Mouse (Mus musculus): ENCODE results near the gene Emc3.

The Emc3 gene

DNA sequence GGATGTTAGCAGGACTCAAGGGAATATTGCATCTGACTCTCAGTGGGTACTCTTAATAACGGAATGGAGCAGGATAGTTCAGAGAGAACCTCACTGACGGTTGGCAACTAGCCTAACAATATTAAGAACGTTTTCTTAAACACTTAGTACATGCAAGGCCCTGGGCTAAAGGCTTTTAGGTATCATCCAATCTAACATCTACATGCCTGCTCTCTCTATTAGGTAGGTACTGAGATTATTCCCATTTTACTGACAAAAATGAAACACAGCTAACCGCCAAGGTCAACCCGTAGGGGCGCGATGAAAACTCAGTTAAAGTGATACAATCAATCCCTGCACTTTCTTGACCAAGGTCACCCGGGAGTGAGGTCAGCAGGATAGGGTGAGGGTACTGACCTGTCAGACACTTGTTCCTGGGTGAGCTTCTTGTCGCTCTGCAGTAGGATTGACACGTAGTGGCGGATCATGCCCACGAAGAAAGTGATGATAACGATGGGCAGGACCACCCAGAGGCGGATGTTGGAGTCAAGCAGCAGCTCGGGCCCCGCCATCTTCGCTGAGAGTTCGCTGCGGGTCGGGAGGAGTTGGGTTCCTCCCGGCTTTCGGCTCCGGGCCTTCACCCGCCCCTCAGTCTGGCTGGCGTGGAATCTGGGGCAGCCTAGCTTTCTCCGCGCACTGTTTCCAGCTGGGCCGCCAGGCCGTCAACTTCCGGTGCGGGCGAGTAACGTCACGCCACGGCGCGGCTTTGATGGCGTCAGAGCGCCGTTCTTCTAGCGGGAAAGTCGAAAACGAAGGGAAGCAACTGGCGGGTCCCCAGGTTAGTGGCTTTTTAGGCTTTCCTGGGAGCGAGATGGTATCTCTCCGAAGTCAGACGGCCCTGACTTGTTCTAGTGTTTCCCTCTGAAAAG, at the start of gene Emc3, which contains the start of gene Fancd2:
TSS of gene Emc3 (minus strand) at position 721 of the 908 bp plus-strand sequence.
TSS of gene Fancd2 (plus strand) at position 751 of the 908 bp plus-strand sequence.
- DNase-seq (ENCODE audit: low spot score), result peak; percentile 90

DNA sequence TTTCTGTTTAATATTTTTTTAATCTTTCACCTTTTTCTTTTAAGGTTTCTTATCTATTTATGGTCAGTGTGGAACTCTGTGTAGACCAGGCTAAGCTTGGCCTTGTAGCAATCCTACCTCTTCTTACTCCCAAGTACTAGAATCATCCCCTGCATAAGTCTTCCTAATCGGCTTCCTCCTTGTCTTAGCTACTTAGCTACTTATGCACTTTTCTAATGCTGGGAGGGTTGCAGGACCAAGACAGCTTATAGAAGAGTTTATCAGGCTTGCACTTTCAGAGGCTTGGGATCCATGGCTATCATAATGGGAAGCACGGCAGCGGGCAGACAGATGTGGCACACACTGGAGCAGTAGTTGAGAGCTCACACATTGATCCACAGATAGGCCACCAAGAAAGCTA, 47.9 kb upstream of the Emc3 start:
- no peak for DNase-seq (ENCODE audit: low spot score)

DNA sequence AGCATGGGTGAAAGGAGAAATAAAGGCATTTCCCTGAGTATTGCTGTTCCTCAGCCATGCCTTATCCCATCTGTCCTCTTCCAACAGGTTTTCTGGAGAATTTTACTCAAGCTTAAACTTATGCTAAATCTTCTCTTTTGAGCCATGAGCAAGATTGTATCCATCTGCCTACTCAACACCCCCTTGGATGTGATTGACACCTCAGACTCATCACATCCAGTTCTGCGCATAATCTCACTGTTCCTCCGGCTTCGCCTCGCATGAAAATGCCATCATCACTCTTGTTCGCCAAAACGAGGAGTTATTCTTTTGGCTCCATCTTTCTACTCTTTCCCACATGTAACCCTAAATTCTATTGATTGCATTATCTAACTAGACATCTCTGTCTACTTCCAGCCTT, 44.6 kb upstream of the Emc3 start:
- DNase-seq (ENCODE audit: low spot score), result no peak

DNA sequence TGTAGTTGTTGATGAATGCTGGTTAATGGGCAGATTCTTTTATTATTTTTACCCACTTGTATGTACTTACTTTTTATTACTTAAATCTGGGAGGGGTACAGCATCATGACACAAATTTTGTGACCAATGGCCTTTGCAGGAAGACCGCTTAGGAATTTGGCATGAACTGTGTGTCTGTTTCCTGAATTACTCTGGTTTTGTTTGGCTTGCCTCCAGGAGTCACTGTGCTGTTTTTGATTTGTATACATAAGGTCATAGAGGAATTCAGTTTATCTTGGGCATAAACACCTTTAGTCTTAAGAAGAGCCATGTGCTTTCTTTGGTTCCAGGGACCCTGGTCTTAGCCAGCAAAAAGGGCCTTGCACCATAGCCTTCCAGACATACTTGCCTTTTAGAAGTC, 33.1 kb upstream of the Emc3 start:
- DNase-seq (ENCODE audit: low spot score), result no peak

DNA sequence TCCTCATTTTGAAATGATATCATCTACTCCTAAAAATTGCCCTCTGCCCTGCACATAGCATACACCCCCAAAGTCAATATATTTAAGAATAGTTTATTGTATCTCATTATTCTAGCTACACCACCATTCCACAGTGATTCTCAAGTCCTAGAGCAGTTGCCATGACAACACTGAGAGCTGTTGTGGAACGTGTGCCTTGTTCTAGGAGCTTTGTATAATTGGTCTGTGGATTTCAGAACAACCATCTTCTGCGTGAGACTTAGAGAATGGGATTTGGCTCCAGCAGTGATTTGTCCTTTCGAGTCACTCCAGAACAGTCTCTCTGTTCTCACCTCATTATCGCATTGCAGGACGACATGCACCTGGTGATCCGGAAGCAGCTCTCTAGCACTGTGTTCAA, 28.3 kb upstream of the Emc3 start:
- no peak for DNase-seq (ENCODE audit: low spot score)

DNA sequence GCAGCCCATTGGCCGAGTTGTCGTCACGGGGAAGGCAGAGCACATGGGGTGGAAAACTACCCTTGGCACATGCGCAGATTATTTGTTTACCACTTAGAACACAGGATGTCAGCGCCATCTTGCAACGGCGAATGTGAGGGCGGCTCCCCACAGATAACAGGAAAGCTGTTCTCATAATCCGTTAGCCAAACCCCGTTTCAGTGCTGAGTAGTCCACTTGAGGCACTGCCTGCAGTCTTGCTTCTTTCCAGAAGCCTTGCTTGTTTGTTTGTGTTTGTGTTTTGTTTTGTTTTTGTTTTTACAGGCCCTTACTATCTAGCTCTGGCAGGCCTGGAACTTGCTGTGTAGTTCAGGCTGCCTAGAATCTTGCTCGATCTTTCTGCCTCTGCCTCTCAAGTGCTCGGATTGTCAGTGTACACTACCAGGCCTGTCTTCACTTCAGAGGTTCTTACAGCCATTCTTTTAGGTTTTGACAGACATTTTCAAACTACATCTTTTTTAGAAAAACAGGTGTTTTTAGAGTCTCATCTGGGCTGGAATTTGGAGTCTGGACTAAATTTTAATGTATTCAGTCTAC, 12.5 kb upstream of the Emc3 start:
- no peak for DNase-seq (ENCODE audit: low spot score)

DNA sequence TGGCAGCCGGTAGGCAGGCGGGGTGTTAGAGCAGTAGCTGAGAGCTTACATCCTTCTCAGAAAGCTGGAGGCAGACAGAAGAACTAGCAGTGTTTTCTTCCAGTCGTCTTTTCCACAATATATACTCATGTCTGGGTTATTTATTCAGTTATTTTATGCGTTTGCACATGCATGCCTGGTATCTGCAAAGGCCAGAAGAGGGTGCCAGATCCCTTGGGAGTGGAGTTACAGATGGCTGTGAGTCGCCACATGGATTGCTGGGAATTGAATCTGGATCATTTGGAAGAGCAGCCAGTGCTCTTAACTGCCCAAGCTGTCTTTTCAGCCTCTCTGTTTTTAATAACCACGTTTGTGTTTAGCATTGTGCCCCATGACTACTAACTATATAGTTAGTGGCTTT, 10.2 kb upstream of the Emc3 start:
- DNase-seq (ENCODE audit: low spot score), result no peak

DNA sequence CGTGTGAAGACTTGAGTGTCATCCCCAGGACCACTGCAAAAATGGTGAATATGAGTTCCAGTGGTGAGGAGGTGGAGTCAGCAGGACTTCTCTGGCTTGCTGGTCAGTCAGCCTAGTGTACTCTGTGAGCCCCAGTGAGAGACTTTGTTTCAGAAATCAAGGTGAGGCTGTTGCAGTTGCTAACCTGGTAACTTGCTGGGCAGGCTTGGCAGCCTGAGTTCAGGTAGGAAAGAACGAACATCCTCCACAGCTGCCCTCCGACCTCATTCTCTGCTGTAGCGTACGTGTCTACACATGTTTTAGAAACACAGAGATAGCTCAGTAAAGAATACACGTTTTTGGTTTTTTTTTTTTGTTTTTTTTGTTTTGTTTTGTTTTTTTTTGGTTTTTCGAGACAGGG, 3.4 kb upstream of the Emc3 start:
- DNase-seq (ENCODE audit: low spot score), result peak; percentile 63

DNA sequence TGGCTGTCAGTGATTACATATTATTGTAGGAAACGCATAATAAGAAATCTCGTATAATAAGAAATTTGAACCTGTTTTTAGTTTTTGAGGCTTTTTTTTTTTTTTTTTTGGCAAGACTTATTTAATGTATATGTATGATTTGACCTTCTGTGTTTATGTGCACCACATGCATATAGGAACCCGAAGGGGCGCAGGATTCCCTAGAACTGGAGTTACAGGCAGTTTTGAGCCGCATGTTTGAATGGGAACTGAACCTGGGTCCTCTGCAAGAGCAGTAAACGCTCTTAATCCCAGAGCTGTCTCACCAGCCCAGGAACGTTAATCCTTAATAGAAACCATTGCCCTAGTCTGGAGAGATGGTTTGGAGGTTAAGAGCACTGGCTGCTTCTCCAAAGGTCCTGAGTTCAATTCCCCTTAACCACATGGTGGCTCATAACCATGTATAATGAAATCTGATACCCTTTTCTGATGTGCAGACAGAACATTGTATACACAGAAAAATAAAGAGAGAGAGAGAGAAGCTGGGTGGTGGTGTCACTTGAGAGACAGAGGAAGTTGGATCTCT, 470 bp upstream of the Emc3 start:
- no peak for DNase-seq (ENCODE audit: low spot score)

DNA sequence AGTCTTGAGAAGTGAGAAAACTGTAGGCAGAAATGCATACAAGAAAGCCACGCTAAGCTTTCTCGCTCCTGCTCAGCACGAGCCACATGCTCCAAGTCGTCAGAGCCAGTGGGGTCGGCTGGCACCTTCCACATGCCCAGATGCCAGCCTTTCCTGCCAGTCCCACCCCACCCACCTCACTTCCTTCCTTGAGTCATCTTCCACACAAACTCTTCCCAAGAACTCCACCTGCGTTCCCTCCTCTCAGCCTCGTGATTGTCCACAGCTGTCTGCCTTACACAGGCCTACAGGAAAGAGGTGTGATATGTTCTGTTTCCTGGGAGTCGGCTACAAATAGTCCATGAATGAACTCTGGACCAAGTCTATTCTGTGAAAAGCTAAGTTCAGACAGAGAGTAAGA, 8.0 kb downstream of the Emc3 start:
- DNase-seq (ENCODE audit: low spot score), result no peak

DNA sequence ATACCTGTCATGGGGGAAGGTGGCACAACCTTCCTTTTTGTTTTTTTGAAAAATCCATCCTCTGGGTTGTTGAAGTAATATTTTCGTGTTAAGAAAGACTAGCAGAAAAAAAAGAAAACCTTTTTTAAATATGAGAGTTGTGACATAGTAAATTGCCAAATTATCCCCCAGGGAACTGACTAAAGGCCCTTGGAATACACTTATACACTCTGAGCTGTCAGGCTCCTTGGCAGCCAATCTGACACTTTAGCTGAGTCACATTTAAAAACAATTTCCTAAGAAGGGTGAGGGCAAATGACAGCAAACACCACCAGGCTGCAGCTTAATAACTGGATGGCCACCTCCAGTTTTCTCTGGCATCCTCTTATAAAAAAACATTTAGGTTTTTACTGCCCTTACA, 9.1 kb downstream of the Emc3 start:
- no peak for DNase-seq (ENCODE audit: low spot score)

DNA sequence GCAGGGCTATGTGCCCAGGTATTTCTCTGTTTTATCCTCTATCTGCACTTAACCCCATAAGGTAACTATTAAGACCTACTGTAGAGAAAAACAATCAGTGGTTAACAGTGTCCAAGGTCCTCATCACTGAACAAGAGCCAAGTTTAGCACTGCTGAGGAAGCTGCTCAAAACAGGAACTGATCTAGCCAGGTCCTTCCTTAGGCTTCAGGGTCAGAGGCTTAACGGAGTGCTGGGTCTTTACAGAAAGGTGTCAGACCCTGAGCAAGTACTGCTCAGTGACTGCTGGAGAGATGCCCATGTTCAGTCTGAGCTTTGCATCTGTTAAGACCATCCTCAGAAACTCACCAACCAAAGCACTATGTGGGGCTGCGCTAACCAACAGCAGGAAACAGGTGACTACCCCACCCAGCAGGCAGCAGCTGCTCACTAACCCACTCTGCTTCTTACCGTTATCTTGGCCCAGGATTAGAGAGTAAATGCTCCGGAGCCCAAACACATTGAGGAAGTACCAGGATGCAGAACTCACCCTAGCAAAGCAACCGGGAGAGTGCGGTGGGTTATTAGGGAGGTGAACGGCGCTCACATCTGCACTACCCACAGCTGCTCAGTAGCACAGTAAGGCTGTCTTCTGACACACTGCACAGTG, 13.9 kb downstream of the Emc3 start:
- no peak for DNase-seq (ENCODE audit: low spot score)

DNA sequence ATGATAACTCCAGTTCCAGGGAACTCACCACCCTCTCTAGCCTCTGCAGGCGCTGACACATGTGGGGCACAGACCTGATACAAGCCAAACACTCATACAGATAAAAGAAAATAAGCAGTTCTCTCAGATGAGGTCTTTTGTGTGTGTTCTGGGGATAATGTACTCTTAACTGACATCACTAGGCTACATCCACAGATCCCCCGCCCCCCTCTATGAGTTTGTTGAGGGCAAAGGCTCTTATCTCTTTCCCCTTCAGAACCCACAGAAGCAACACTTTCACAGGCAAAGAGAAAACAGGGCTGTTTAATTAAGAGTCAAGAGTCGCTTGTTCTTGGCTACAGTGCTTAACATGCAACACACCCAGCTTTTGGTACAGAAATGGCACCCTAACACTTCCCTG, 16.9 kb downstream of the Emc3 start:
- no peak for DNase-seq (ENCODE audit: low spot score)

DNA sequence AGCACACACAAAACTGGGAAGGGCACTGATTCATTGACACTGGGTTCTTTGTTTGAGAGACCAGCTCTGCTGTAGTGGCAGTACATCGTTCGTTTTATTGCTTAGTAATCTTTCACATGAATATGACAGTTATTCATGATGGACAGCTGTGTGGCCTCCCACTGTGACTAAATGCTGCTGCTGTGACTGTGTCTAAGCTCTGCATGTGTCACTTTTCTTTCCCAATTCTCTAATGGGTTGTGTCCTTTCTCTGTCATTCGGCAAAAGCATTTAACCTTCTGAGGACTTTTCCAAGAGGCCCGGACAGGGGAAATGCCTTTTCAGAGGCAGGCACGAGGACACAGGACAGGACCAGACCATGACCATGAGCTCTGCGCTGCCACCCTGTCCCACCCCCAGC, 17.5 kb downstream of the Emc3 start:
- no peak for DNase-seq (ENCODE audit: low spot score)

DNA sequence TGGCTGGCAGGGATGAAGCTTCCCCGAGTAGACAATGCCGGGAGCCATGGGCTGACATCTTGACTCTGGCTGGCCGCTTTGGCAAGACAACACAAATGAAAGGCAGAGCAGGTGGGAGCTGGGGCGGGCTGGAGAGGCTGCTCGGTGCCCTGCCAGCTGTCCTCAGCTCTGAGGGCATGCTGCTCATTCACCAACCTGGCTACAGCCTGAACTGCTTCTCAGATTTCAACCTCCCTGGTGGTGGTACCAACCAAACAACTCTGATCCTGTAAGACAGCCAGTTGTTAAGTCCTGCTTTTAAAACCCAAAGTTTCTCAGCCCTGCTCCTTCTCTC, 22.5 kb downstream of the Emc3 start:
- DNase-seq (ENCODE audit: low spot score), result no peak

DNA sequence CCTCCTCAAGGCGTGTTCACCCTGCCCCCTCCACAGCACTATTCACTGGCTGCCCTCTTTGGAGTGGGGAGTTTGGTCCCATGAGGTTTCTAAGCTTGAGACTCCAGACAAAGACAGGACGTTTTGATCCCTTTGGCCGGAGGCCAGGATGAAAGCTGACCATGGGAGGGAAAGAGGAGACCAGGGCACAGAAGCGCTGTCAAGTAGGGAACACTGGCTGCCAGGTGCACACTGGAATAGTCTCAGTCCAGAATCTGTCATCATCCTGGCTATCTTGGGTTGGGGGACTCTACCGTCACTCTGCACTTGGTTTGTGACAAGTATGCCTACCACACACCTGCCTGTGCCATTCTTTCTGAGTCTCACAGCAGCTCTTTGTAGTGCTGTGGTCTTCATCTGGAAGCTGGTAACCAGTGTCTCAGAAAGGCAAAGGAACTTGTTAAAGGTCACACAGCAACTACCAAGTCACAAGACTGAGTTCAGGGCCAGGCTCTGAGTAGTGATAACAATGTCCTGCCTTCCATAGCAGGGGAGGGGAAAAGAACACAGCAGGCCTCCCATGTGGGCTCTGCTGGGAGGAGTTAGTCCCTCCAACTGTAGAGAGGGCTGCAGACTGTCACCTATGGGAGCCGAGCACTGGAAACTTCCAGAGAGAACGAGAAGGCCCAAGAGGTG, 23.0 kb downstream of the Emc3 start:
- DNase-seq (ENCODE audit: low spot score), result no peak

DNA sequence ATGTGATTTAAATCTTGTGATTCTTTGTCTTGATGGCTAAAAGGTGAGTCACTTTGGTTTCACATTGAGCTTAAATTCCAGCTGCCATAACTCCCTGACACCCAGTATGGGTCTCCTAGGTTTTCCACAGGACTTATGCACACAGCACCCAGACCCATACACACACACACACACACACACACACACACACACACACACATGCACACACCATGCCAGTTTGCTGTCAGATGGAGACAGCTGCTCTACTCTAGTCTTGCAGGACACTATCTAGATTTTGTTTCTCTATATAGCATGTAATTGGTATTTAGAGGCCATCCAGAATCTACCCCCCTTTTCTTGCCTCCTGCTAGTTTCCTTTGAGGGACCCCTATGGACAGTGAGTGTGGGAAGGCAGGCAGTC, 24.3 kb downstream of the Emc3 start:
- no peak for DNase-seq (ENCODE audit: low spot score)

DNA sequence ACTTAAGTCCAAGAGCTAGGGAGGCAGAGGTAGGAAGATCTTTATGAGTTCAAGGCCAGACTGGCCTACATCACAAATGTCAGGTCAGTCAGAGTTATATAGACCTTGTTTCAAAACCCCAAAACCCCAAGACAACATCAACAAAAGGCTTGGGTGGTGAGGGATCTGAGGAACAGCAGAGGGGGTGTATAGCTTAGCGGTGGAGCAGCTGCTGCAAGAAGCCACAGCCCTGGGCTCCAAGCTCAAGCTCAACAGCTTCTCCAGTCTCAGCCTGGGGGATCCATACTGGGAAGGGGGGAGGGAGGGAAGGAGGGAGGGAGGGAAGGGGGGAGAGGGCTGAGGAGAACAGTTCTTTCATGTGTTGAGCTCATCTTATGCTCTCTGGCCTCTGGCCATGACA, 25.8 kb downstream of the Emc3 start:
- DNase-seq (ENCODE audit: low spot score), result no peak

DNA sequence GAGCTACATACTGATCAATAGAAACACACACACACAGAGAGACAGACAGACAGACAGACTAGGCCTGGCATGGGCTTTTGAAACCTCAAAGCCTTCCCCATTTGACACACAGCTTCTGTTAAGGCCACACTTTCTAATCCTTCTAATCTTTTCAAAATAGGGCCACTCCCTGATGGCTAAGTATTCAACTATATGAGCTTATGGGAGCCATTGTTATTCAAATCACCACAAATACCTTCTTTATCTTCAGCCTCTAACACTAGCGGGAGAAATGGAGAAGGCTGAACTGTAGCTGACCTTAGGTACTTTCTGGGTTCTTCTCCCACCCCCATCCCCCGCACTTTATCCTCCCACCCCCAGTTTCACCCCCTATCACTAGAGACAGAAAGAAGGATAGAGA, 28.7 kb downstream of the Emc3 start:
- no peak for DNase-seq (ENCODE audit: low spot score)

DNA sequence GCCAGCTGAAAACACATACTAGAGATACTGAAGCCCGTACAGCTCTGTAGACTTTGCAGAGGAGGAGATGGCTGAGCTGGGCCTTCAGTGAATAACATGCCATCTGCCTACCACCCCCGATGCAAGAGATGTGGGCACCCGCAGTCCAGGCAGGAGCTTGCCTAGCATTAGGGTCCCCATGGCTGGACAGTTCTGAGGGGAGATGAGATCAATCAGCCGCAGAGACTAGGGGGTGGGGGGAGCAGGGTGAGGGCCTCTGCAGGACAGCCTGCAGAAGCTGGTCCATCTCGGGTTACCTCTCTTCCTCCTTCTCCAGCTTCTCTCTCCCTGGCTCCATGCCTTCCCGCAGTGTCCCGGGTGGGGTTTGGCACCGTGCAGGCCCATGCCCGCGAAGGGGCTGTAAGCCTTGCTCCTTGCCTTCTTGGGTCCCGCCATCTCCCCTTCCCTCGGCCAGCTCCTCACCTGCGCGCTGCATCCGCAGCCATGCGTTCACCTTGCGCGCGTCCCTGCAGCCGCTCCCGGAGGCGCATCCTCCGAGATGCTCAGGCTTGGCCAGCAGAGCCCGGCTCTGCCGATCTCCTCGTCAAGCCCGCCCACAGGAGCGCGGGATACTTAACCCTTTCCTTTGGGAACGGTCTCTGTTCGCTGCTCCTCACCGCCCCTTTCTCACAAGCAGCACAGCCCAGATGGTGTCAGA, 29.9 kb downstream of the Emc3 start, which contains the start of gene Prrt3:
TSS of gene Prrt3 (minus strand) at position 544 of the 697 bp plus-strand sequence.
- no peak for DNase-seq (ENCODE audit: low spot score)

DNA sequence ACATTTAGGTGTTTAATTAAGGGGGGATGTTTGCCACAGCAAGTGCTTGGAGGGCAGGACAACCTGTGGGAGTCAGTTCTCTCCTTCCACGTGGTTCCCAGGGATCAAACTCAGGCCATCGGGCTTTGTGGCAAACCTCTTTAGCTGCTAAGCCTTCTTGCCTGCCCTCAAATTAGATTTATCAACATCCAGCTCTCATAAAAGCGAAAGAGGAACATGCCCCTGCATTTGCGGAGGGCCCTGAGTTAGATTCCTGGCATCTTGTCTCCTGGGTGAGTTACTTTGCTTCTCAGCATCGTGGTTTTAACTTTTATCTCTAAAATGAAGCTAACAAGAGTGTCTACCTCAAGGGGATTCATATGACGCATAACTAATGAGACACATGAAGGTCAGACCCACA, 32.1 kb downstream of the Emc3 start:
- DNase-seq (ENCODE audit: low spot score), result no peak

Measured in urinary bladder, postnatal 14 days (tissue).